Mouse (Mus musculus) forebrain, embryonic 15.5 days (tissue): ENCODE measurements around the gene Cpne9. TPM values are rescaled to one million over a fixed set of nuclear protein-coding genes. Genes with fewer than 3 reads are reported as not detected.

Experiments
- ATAC-seq: fragments of 200-750 bp; cut with Nextera tagmentation; replicated peaks from 2 replicates; pipeline ENCODE4 v1.8.0; 2017; ENCODE audit warnings: mild to moderate bottlenecking, moderate TSS enrichment, moderate library complexity
- H3K27ac ChIP-seq: fragments of 300-500 bp; sonication (generic); replicated peaks from 2 replicates; pipeline ENCODE4 v1.5.1; 2015; ENCODE audit warnings: mild to moderate bottlenecking, inconsistent platforms
- H3K27me3 ChIP-seq: fragments of 300-500 bp; sonication (generic); 2 replicates; pipeline ENCODE4 v1.6.1; 2015; ENCODE audit warnings: inconsistent platforms
- H3K36me3 ChIP-seq: fragments of 300-500 bp; sonication (generic); 2 replicates; pipeline ENCODE4 v1.6.1; 2015; ENCODE audit warnings: mild to moderate bottlenecking, inconsistent platforms
- H3K4me1 ChIP-seq: fragments of 300-500 bp; sonication (generic); 2 replicates; pipeline ENCODE4 v1.6.1; 2015; ENCODE audit warnings: inconsistent platforms
- H3K4me2 ChIP-seq: fragments of 300-500 bp; sonication (generic); replicated peaks from 2 replicates; pipeline ENCODE4 v1.6.1; 2015; ENCODE audit warnings: mild to moderate bottlenecking, inconsistent platforms
- H3K4me3 ChIP-seq: fragments of 300-500 bp; sonication (generic); 2 replicates; pipeline ENCODE4 v1.5.1; 2015; ENCODE audit warnings: mild to moderate bottlenecking, inconsistent platforms
- H3K9ac ChIP-seq: fragments of 300-500 bp; sonication (generic); replicated peaks from 2 replicates; pipeline ENCODE4 v1.6.1; 2015; ENCODE audit warnings: mild to moderate bottlenecking, inconsistent platforms
- H3K9me3 ChIP-seq: fragments of 300-500 bp; sonication (generic); 2 replicates; pipeline ENCODE4 v1.6.1; 2016; ENCODE audit warnings: inconsistent platforms
- WGBS: fragments of 180-500 bp; shearing (Covaris S2); methylation state at CpG from one replicate; pipeline ENCODE4 v1.1.7; 2015; ENCODE audit warnings: mixed read lengths; 5-methylcytosine and 5-hydroxymethylcytosine counted together
- polyA plus RNA-seq: library from polyadenylated mRNA; unstranded; fragments of >200 nt; fragmentation: Nextera tagmentation; extraction: Ambion mirVana; gene quantifications from 2 replicates; pipeline ENCODE4 v1.2.1, GENCODE M21; 2015

The Cpne9 gene
- polyA plus RNA-seq, 1 experiment from 2014 or later, result 0.39 TPM

- Histone ChIP-seq H3K36me3 (peaks cover 94% of the 10 kb centered on the region), H3K4me1 (no peaks in the 10 kb centered on the region), H3K9ac (no peak overlapping the region), H3K9me3 (no peaks in the 10 kb centered on the region), H3K4me3 (no peak overlapping the region), H3K27me3 (no peaks in the 10 kb centered on the region), H3K27ac (no peak overlapping the region), H3K4me2 (no peak overlapping the region)
- 91% methylated on average over 7 of the region's 7 CpGs for WGBS
- ATAC-seq, result no peak
Observed at GRCm38 (mm10) chr6:113266996-113267655, 15.0 kb upstream of the Cpne9 start.

GRCm38 (mm10) chr6:113267988-113268387 lies 14.1 kb upstream of the Cpne9 start:
- 85% methylated on average over 1 of the region's 1 CpGs for WGBS
- no peak overlapping the region for H3K4me3 ChIP-seq
- no peak overlapping the region for H3K9ac ChIP-seq
- H3K36me3 ChIP-seq, result peaks cover 92% of the 10 kb centered on the region
- no peak overlapping the region for H3K27ac ChIP-seq
- no peak for ATAC-seq
- no peaks in the 10 kb centered on the region for H3K9me3 ChIP-seq
- H3K27me3 ChIP-seq, result no peaks in the 10 kb centered on the region
- H3K4me1 ChIP-seq, result no peaks in the 10 kb centered on the region
- no peak overlapping the region for H3K4me2 ChIP-seq

GRCm38 (mm10) chr6:113272365-113272764 lies 9.7 kb upstream of the Cpne9 start:
- H3K9me3 ChIP-seq, result no peaks in the 10 kb centered on the region
- no peak overlapping the region for H3K4me2 ChIP-seq
- WGBS, result 74% methylated on average over 3 of the region's 3 CpGs
- H3K4me1 ChIP-seq, result no peaks in the 10 kb centered on the region
- H3K36me3 ChIP-seq, result peaks cover 75% of the 10 kb centered on the region
- no peaks in the 10 kb centered on the region for H3K27me3 ChIP-seq
- H3K4me3 ChIP-seq, result no peak overlapping the region
- H3K9ac ChIP-seq, result no peak overlapping the region
- no peak overlapping the region for H3K27ac ChIP-seq
- no peak for ATAC-seq

GRCm38 (mm10) chr6:113276846-113277245 lies 5.3 kb upstream of the Cpne9 start:
- peaks cover 4% of the 10 kb centered on the region; the same call in 1 of the 2 replicates for H3K27me3 ChIP-seq
- H3K36me3 ChIP-seq, result peaks cover 46% of the 10 kb centered on the region
- no peaks in the 10 kb centered on the region for H3K9me3 ChIP-seq
- 69% methylated on average over 4 of the region's 4 CpGs for WGBS
- H3K4me3 ChIP-seq, result no peak overlapping the region
- no peak overlapping the region for H3K4me2 ChIP-seq
- no peak overlapping the region for H3K9ac ChIP-seq
- no peak for ATAC-seq
- peaks cover under 1% of the 10 kb centered on the region; the same call in 1 of the 2 replicates for H3K4me1 ChIP-seq
- H3K27ac ChIP-seq, result no peak overlapping the region

GRCm38 (mm10) chr6:113281676-113282075 lies 431 bp upstream of the Cpne9 start:
- peaks cover 15% of the 10 kb centered on the region for H3K4me1 ChIP-seq
- H3K36me3 ChIP-seq, result peaks cover 17% of the 10 kb centered on the region
- 65% methylated on average over 6 of the region's 6 CpGs for WGBS
- ATAC-seq, result 0 out of 2 replicates have a peak, but pooled peaks have one; percentile 10
- H3K4me2 ChIP-seq, result peak overlapping the region; percentile 56; the same call in 1 of the 2 replicates
- H3K4me3 ChIP-seq, result no peak overlapping the region
- H3K27me3 ChIP-seq, result peaks cover 35% of the 10 kb centered on the region
- H3K9me3 ChIP-seq, result no peaks in the 10 kb centered on the region
- no peak overlapping the region for H3K27ac ChIP-seq
- H3K9ac ChIP-seq, result no peak overlapping the region

- no peak overlapping the region for H3K9ac ChIP-seq
- peak overlapping the region; percentile 19; the same call in 1 of the 2 replicates for H3K4me3 ChIP-seq
- H3K9me3 ChIP-seq, result no peaks in the 10 kb centered on the region
- peaks cover 35% of the 10 kb centered on the region for H3K27me3 ChIP-seq
- H3K4me1 ChIP-seq, result peaks cover 15% of the 10 kb centered on the region
- under 1% methylated on average over 22 of the region's 22 CpGs for WGBS
- peaks cover 7% of the 10 kb centered on the region for H3K36me3 ChIP-seq
- H3K27ac ChIP-seq, result no peak overlapping the region
- H3K4me2 ChIP-seq, result peak overlapping the region; percentile 56
- 0 out of 2 replicates have a peak, but pooled peaks have one; percentile 36 for ATAC-seq
Observed at GRCm38 (mm10) chr6:113282969-113283368, 862 bp downstream of the Cpne9 start.

GRCm38 (mm10) chr6:113283500-113283899 lies 1.4 kb downstream of the Cpne9 start:
- H3K27me3 ChIP-seq, result peaks cover 35% of the 10 kb centered on the region
- no peak overlapping the region for H3K4me3 ChIP-seq
- peaks cover 7% of the 10 kb centered on the region; the same call in 1 of the 2 replicates for H3K36me3 ChIP-seq
- H3K27ac ChIP-seq, result no peak overlapping the region
- H3K4me1 ChIP-seq, result peaks cover 15% of the 10 kb centered on the region
- 0 out of 2 replicates have a peak overlapping the region, but pooled peaks have one; percentile 56 for H3K4me2 ChIP-seq
- H3K9me3 ChIP-seq, result no peaks in the 10 kb centered on the region
- WGBS, result 4% methylated on average over 6 of the region's 6 CpGs
- no peak for ATAC-seq
- H3K9ac ChIP-seq, result no peak overlapping the region

- H3K4me3 ChIP-seq, result no peak overlapping the region
- no peak for ATAC-seq
- no peak overlapping the region for H3K27ac ChIP-seq
- H3K9ac ChIP-seq, result no peak overlapping the region
- no peak overlapping the region for H3K4me2 ChIP-seq
- H3K9me3 ChIP-seq, result no peaks in the 10 kb centered on the region
- 84% methylated on average over 3 of the region's 3 CpGs for WGBS
- peaks cover 15% of the 10 kb centered on the region for H3K4me1 ChIP-seq
- peaks cover 35% of the 10 kb centered on the region for H3K27me3 ChIP-seq
- 0 out of 2 replicates have a peak, but pooled peaks cover 4% of the 10 kb centered on the region for H3K36me3 ChIP-seq
Observed at GRCm38 (mm10) chr6:113284931-113285330, 2.8 kb downstream of the Cpne9 start.

GRCm38 (mm10) chr6:113286316-113286715 lies 4.2 kb downstream of the Cpne9 start:
- no peaks in the 10 kb centered on the region for H3K9me3 ChIP-seq
- no peak overlapping the region for H3K9ac ChIP-seq
- H3K27me3 ChIP-seq, result peaks cover 35% of the 10 kb centered on the region
- no peak overlapping the region for H3K27ac ChIP-seq
- H3K4me3 ChIP-seq, result no peak overlapping the region
- peaks cover 15% of the 10 kb centered on the region for H3K4me1 ChIP-seq
- H3K4me2 ChIP-seq, result no peak overlapping the region
- H3K36me3 ChIP-seq, result no peaks in the 10 kb centered on the region
- ATAC-seq, result no peak
- WGBS, result 68% methylated on average over 1 of the region's 1 CpGs

GRCm38 (mm10) chr6:113287236-113287635 lies 5.1 kb downstream of the Cpne9 start:
- H3K27ac ChIP-seq, result no peak overlapping the region
- H3K4me2 ChIP-seq, result no peak overlapping the region
- ATAC-seq, result no peak
- no peaks in the 10 kb centered on the region for H3K9me3 ChIP-seq
- peaks cover 11% of the 10 kb centered on the region for H3K4me1 ChIP-seq
- peaks cover 27% of the 10 kb centered on the region for H3K27me3 ChIP-seq
- H3K36me3 ChIP-seq, result no peaks in the 10 kb centered on the region
- H3K4me3 ChIP-seq, result no peak overlapping the region
- WGBS, result 75% methylated on average over 4 of the region's 4 CpGs
- H3K9ac ChIP-seq, result no peak overlapping the region

- no peak for ATAC-seq
- Histone ChIP-seq H3K4me2 (no peak overlapping the region), H3K36me3 (no peaks in the 10 kb centered on the region), H3K4me3 (no peak overlapping the region), H3K9ac (no peak overlapping the region), H3K27ac (no peak overlapping the region), H3K9me3 (no peaks in the 10 kb centered on the region), H3K27me3 (peaks cover 6% of the 10 kb centered on the region; the same call in 1 of the 2 replicates), H3K4me1 (no peaks in the 10 kb centered on the region)
- 93% methylated on average over 15 of the region's 15 CpGs for WGBS
Observed at GRCm38 (mm10) chr6:113289346-113289745, 7.2 kb downstream of the Cpne9 start.

GRCm38 (mm10) chr6:113290346-113290745 lies 8.2 kb downstream of the Cpne9 start:
- 68% methylated on average over 6 of the region's 6 CpGs for WGBS
- no peak overlapping the region for H3K4me3 ChIP-seq
- 0 out of 2 replicates have a peak, but pooled peaks have one; percentile 38 for ATAC-seq

More at GRCm38 (mm10) chr6:113290346-113290745, 8.2 kb downstream of the Cpne9 start:
- no peak overlapping the region for H3K9ac ChIP-seq
- no peaks in the 10 kb centered on the region for H3K9me3 ChIP-seq
- H3K4me1 ChIP-seq, result no peaks in the 10 kb centered on the region
- H3K27ac ChIP-seq, result no peak overlapping the region
- no peak overlapping the region for H3K4me2 ChIP-seq
- H3K27me3 ChIP-seq, result no peaks in the 10 kb centered on the region; the same call in 1 of the 2 replicates
- H3K36me3 ChIP-seq, result no peaks in the 10 kb centered on the region
